Mouse (Mus musculus) liver, embryonic 14.5 days (tissue): ENCODE measurements around the gene Satb2. TPM values are rescaled to one million over a fixed set of nuclear protein-coding genes. Genes with fewer than 3 reads are reported as not detected.

Source experiments
- ATAC-seq: fragments of 200-750 bp; cut with Nextera tagmentation; 2 replicates; pipeline ENCODE4 v1.8.0; 2017; ENCODE audit warnings: moderate number of reproducible peaks, mild to moderate bottlenecking, moderate library complexity; ENCODE audit not compliant: insufficient read depth
- DNase-seq, 3 experiments: peaks; one replicate each; pipeline ENCODE4 v3.0.0-alpha.2; 2012 to 2013; ENCODE audit warnings: low read depth in 3 of 3, low spot score in 3 of 3
- H3K27ac ChIP-seq: fragments of 300-500 bp; sonication (generic); 2 replicates; pipeline ENCODE4 v1.5.1; 2014; ENCODE audit warnings: moderate library complexity, mild to moderate bottlenecking, control low read depth, inconsistent platforms
- H3K27me3 ChIP-seq: fragments of 300-500 bp; sonication (generic); 2 replicates; pipeline ENCODE4 v1.6.1; 2014; ENCODE audit warnings: mild to moderate bottlenecking, low read length, moderate library complexity; ENCODE audit not compliant: control insufficient read depth, insufficient read depth
- H3K36me3 ChIP-seq: fragments of 300-500 bp; sonication (generic); replicated peaks from 2 replicates; pipeline ENCODE4 v1.6.1; 2014; ENCODE audit warnings: low read depth; ENCODE audit not compliant: control insufficient read depth, insufficient read depth
- H3K4me1 ChIP-seq, 2 experiments: fragments of 200-500 bp in 1 of 2; fragments of 300-500 bp in 1 of 2; sonication (generic) in 1 of 2; replicated peaks; 2 replicates each; pipeline ENCODE4 v1.6.1; 2012 to 2014; ENCODE audit warnings: antibody characterized with exemption in 1 of 2, inconsistent platforms in 1 of 2, low read length in 1 of 2; ENCODE audit not compliant: control insufficient read depth in 2 of 2, insufficient read depth in 2 of 2
- H3K4me2 ChIP-seq: fragments of 300-500 bp; sonication (generic); 2 replicates; pipeline ENCODE4 v1.6.1; 2014; ENCODE audit warnings: low read depth, mild to moderate bottlenecking, control low read depth, moderate library complexity
- H3K4me3 ChIP-seq, 2 experiments: fragments of 200-500 bp in 1 of 2; fragments of 300-500 bp in 1 of 2; sonication (generic) in 1 of 2; 2 replicates each; pipeline ENCODE4 v1.5.1; 2012 to 2014; ENCODE audit warnings: low read depth in 2 of 2, low read length in 2 of 2, mild to moderate bottlenecking in 2 of 2, control low read depth in 1 of 2, inconsistent platforms in 1 of 2, moderate library complexity in 1 of 2; ENCODE audit not compliant: insufficient read depth in 1 of 2
- H3K9ac ChIP-seq: fragments of 300-500 bp; sonication (generic); replicated peaks from 2 replicates; pipeline ENCODE4 v1.6.1; 2014; ENCODE audit warnings: mild to moderate bottlenecking, control low read depth, moderate library complexity
- H3K9me3 ChIP-seq: fragments of 300-500 bp; sonication (generic); 2 replicates; pipeline ENCODE4 v1.6.1; 2016; ENCODE audit warnings: low read length, mixed read lengths; ENCODE audit not compliant: control insufficient read depth
- CTCF ChIP-seq: IDR thresholded peaks from 2 replicates; pipeline ENCODE4 v1.5.1; 2016; ENCODE audit warnings: antibody characterized with exemption, low read depth, control low read depth
- EP300 ChIP-seq: IDR thresholded peaks from 2 replicates; pipeline ENCODE4 v1.6.1; 2016; ENCODE audit warnings: antibody characterized with exemption, low read depth
- WGBS: fragments of 180-500 bp; shearing (Covaris S2); extraction: QIAGEN DNeasy Blood & Tissue Kit; methylation state at CpG from one replicate; pipeline ENCODE4 v1.1.7; 2014; ENCODE audit not compliant: insufficient replicate concordance; 5-methylcytosine and 5-hydroxymethylcytosine counted together
- polyA plus RNA-seq, 2 experiments: library from polyadenylated mRNA; depleted of rRNA in 1 of 2; stranded (reverse) in 1 of 2; unstranded in 1 of 2; fragments of >200 nt; fragmentation: Nextera tagmentation in 1 of 2; extraction: Ambion mirVana in 1 of 2; gene quantifications; 2 replicates each; pipeline versions ENCODE4 v1.2.1 to v1.2.3; 2012 to 2014

Satb2 gene
- polyA plus RNA-seq, 2 experiments, result 0.03 TPM

DNA sequence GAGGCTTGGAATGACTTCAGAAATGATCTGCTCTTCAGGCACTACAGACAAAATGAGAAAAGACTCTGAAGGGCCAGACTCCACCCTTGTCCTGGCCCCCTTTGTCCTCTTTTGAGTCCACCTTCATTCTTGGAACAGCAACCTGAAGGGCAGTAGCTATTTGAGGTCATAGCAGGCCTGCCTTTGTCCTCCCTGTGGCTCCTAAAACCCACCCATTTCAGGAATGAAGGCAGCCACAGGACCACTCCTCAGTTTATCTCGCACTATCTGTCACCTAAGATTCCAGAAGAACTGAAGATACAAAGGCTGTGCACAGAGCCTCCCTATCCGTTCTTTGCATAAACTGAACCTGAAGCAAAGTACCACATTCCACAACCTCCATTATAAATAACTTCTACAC is 24.9 kb downstream of the Satb2 start:
- no peak for TF ChIP-seq EP300
- no peak for TF ChIP-seq CTCF
- H3K27ac ChIP-seq, result no peak overlapping the region
- no peaks in the 10 kb centered on the region for H3K9me3 ChIP-seq
- no peak overlapping the region for H3K4me2 ChIP-seq
- H3K36me3 ChIP-seq, result no peaks in the 10 kb centered on the region
- ATAC-seq (no peak), DNase-seq (no peak)
- no peaks in the 10 kb centered on the region for H3K4me1 ChIP-seq
- no peaks in the 10 kb centered on the region for H3K27me3 ChIP-seq
- no peak overlapping the region for H3K4me3 ChIP-seq
- no peak overlapping the region for H3K9ac ChIP-seq
- 63% methylated on average over 2 of the region's 2 CpGs for WGBS

DNA sequence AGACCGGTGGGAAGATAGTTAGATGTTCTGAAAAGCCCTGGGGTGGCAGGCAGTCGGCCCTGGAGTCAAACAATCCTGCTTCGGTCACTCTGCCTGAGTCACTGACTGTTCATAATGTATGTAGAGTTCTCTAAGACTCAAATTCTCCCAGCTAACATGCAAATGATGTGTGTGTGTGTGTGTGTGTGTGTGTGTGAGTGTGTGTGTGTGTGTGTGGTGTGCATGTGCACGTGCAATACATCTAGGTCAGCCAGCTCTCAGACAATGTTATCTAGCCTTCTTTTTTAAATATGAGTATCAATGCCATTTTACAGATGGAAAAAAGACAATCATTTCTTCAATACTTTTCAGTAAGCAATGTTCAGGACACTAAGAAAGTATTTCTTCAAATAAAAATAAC is 26.5 kb downstream of the Satb2 start:
- Histone ChIP-seq H3K9me3 (no peaks in the 10 kb centered on the region), H3K27ac (no peak overlapping the region), H3K27me3 (no peaks in the 10 kb centered on the region), H3K36me3 (no peaks in the 10 kb centered on the region), H3K4me2 (no peak overlapping the region), H3K4me3 (no peak overlapping the region), H3K4me1 (no peaks in the 10 kb centered on the region), H3K9ac (no peak overlapping the region)
- WGBS, result 54% methylated on average over 4 of the region's 4 CpGs
- TF ChIP-seq CTCF, result no peak
- TF ChIP-seq EP300, result no peak
- no peak for DNase-seq
- ATAC-seq, result no peak

DNA sequence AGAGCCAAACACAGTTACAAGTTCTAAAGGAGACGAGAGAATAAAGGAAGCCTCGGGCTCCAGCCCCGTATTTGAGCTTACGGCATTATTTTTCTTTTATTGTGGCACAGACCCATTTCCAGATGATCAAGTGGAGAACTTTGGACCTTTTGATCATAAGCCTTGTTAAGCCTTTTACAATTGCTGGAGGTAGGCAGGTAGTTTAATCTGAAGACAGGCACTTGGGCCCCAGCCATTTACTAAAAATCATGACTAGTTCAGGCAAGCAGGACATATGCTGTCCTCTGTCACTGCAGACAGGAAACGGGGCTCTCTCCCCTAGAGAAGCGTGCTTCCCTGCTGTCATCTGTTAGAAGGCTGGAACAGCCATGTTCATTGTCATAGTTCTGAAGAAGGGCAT is 26.9 kb downstream of the Satb2 start:
- H3K4me3 ChIP-seq, result no peak overlapping the region
- H3K9ac ChIP-seq, result no peak overlapping the region
- H3K9me3 ChIP-seq, result no peaks in the 10 kb centered on the region
- H3K27ac ChIP-seq, result no peak overlapping the region
- no peaks in the 10 kb centered on the region for H3K4me1 ChIP-seq
- TF ChIP-seq EP300 (no peak), CTCF (no peak)
- no peak overlapping the region for H3K4me2 ChIP-seq
- WGBS, result 55% methylated on average over 6 of the region's 6 CpGs
- no peak for DNase-seq
- H3K27me3 ChIP-seq, result no peaks in the 10 kb centered on the region
- H3K36me3 ChIP-seq, result no peaks in the 10 kb centered on the region
- ATAC-seq, result no peak

DNA sequence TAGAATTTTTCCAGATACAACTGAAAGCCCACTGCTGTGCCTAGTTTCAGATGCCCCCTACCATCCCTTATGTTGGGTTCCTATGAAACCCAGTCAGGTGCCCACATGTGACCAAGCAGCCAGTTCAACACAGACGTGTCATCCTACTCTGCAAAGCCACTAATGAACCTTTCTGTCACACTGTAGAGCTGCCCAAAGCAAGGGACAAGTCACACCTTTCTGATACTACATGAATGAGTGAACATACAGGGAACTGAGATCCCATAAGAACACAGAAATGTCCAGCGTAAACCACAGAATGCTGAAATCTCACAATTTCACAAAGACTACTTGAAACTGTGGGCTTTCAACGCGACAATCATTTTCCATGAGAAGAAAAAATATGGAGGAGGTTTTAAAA is 39.0 kb downstream of the Satb2 start:
- H3K36me3 ChIP-seq, result no peaks in the 10 kb centered on the region
- no peak overlapping the region for H3K9ac ChIP-seq
- 60% methylated on average over 4 of the region's 4 CpGs for WGBS
- no peak for DNase-seq
- no peak overlapping the region for H3K27ac ChIP-seq
- no peaks in the 10 kb centered on the region for H3K27me3 ChIP-seq
- no peak overlapping the region for H3K4me3 ChIP-seq
- no peaks in the 10 kb centered on the region for H3K9me3 ChIP-seq
- no peak for ATAC-seq
- no peak overlapping the region for H3K4me2 ChIP-seq
- H3K4me1 ChIP-seq, result no peaks in the 10 kb centered on the region
- TF ChIP-seq CTCF (no peak), EP300 (no peak)

DNA sequence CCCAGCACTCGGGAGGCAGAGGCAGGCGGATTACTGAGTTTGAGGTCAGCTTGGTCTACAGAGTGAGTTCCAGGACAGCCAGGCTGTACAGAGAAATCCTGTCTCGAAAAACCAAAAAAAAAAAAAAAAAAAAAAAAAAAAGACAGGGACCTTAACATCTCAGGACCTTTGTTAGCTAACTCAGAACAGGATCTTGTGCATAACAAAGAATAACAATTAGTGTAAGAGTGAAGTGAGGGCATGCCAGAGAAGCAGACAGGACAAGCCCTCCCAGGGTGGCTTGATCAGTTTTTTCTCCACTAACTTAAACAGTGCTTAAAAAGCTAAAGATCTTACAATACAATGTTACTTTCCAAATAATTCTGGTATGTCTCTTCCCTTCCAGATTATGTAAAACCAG is 40.0 kb downstream of the Satb2 start:
- Histone ChIP-seq H3K36me3 (no peaks in the 10 kb centered on the region), H3K4me3 (no peak overlapping the region), H3K4me2 (no peak overlapping the region), H3K9ac (no peak overlapping the region), H3K27ac (no peak overlapping the region), H3K9me3 (no peaks in the 10 kb centered on the region), H3K27me3 (no peaks in the 10 kb centered on the region), H3K4me1 (no peaks in the 10 kb centered on the region)
- ATAC-seq, result no peak
- no peak for TF ChIP-seq EP300
- TF ChIP-seq CTCF, result no peak
- no peak for DNase-seq
- 49% methylated on average over 3 of the region's 3 CpGs for WGBS
